Mouse (Mus musculus) embryonic facial prominence, embryonic 12.5 days (tissue): Measurements from ENCODE around the gene Scaf4. TPM values are rescaled to one million over a fixed set of nuclear protein-coding genes. Genes with fewer than 3 reads are reported as not detected.

Source experiments
- ATAC-seq: fragments of 200-750 bp; cut with Nextera tagmentation; 2 replicates; pipeline ENCODE4 v1.8.0; 2017; ENCODE audit not compliant: insufficient number of reproducible peaks, insufficient read depth, low FRiP score, low TSS enrichment
- H3K27ac ChIP-seq: fragments of 300-500 bp; sonication (generic); 2 replicates; pipeline ENCODE4 v1.5.1; 2016; ENCODE audit warnings: mild to moderate bottlenecking
- H3K27me3 ChIP-seq: fragments of 300-500 bp; sonication (generic); 2 replicates; pipeline ENCODE4 v1.6.1; 2016; ENCODE audit warnings: mild to moderate bottlenecking, moderate library complexity
- H3K36me3 ChIP-seq: fragments of 300-500 bp; sonication (generic); 2 replicates; pipeline ENCODE4 v1.6.1; 2016; ENCODE audit warnings: mild to moderate bottlenecking
- H3K4me1 ChIP-seq: fragments of 300-500 bp; sonication (generic); 2 replicates; pipeline ENCODE4 v1.6.1; 2016
- H3K4me2 ChIP-seq: fragments of 300-500 bp; sonication (generic); replicated peaks from 2 replicates; pipeline ENCODE4 v1.6.1; 2016; ENCODE audit warnings: mild to moderate bottlenecking, moderate library complexity
- H3K4me3 ChIP-seq: fragments of 300-500 bp; sonication (generic); 2 replicates; pipeline ENCODE4 v1.5.1; 2016; ENCODE audit warnings: mild to moderate bottlenecking
- H3K9ac ChIP-seq: fragments of 300-500 bp; sonication (generic); 2 replicates; pipeline ENCODE4 v1.6.1; 2016; ENCODE audit warnings: mild to moderate bottlenecking, moderate library complexity
- H3K9me3 ChIP-seq: fragments of 300-500 bp; sonication (generic); 2 replicates; pipeline ENCODE4 v1.6.1; 2016; ENCODE audit warnings: mild to moderate bottlenecking, moderate library complexity
- WGBS: fragments of 180-500 bp; shearing (Covaris S2); methylation state at CpG from one replicate; pipeline ENCODE4 v1.1.7; 2016; 5-methylcytosine and 5-hydroxymethylcytosine counted together
- polyA plus RNA-seq: library from polyadenylated mRNA; unstranded; fragments of >200 nt; fragmentation: Nextera tagmentation; extraction: Ambion mirVana; gene quantifications from 2 replicates; pipeline ENCODE4 v1.2.1, GENCODE M21; 2016

Gene Scaf4
- polyA plus RNA-seq, 1 experiment from 2014 or later, result 32.3 TPM

DNA sequence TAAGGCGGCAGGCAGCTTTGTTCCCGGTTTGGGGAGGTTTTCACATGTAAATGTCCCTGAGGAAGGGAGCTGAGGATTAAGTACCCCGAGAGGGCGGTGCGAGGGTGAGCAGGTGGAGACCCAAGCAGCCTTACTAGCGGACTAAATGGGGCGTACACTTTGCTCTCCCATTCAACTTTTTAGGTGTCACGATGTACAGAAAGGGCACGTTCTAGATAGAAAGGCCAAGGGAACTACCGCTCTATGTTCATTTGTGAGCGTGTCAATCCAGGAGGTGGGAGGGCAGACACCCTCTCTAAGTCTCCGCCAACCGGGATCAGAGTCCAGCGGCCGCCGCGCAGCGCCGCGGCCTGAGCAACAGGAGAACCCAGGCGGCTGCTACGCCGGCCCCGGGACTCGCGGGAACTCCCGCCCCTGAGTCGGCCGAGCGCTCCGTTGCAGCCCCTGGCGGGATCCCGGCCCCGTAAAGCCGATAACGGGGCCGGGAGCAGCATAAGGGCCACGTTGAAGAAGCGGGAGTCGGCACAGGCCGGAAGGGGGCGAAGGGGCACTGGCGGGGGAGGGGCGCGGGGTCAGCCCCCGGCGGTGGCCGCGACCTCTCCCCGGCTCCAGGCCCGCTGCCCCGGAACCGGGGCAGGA lies 918 bp downstream of the Scaf4 start:
- Histone ChIP-seq H3K4me1 (peaks cover 31% of the 10 kb centered on the region), H3K27me3 (no peaks in the 10 kb centered on the region), H3K27ac (peak overlapping the region; percentile 96), H3K9me3 (no peaks in the 10 kb centered on the region), H3K4me3 (peak overlapping the region; percentile 100), H3K4me2 (peak overlapping the region; percentile 79), H3K36me3 (no peaks in the 10 kb centered on the region), H3K9ac (peak overlapping the region; percentile 94)
- under 1% methylated on average over 41 of the region's 53 CpGs for WGBS
- peak; percentile 2; the same call in 1 of the 2 replicates for ATAC-seq

DNA sequence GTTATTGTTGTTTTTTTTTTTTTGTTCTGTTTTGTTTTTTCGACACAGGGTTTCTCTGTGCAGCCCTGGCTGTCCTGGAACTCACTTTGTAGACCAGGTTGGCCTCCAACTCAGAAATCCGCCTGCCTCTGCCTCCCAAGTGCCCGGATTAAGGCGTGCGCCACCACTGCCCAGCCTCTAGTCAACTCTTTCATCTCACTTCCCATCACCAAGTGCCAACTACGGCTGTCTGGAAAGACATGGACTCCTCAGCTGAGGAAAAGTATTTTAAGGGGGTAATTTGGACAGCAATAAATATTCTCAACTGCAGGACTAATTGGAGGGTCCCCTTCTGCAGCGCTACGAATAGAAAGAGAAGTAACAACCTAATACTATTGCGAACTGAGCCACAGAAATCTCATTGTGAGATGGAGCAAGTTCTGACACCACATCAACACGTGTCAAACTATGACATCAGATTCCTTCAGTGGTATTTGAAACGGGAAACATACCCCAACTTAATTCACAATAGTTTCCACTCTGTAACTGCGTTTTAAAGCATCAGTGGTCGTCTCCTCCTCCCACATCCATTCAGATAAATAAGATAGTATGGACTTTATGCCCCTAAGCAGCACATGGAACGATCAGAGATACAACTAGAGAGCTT lies 1.6 kb downstream of the Scaf4 start:
- Histone ChIP-seq H3K9ac (peak overlapping the region; percentile 94), H3K4me2 (peak overlapping the region; percentile 79), H3K4me3 (peak overlapping the region; percentile 100), H3K4me1 (peaks cover 31% of the 10 kb centered on the region), H3K27ac (no peak overlapping the region), H3K36me3 (no peaks in the 10 kb centered on the region), H3K27me3 (no peaks in the 10 kb centered on the region), H3K9me3 (no peaks in the 10 kb centered on the region)
- ATAC-seq, result no peak
- WGBS, result 34% methylated on average over 14 of the region's 14 CpGs

DNA sequence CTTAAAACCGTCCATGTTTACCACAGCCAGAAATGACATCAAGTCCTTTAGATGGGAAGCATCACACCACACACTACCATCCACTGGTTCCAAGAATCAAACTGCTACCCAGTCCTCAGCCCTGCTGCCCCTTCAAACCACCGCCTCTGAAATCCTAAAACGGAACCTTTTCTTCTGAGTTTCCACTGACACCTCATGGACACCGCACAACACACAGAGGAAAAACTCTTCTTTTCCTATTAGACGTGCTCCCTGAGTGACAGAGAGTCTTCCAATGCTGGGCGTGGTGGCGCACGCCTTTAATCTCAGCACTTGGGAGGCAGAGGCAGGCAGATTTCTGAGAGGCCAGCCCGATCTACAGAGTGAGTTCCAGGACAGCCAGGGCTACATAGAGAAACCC lies 2.9 kb downstream of the Scaf4 start:
- Histone ChIP-seq H3K4me2 (no peak overlapping the region), H3K27me3 (no peaks in the 10 kb centered on the region), H3K9me3 (no peaks in the 10 kb centered on the region), H3K9ac (no peak overlapping the region), H3K4me1 (peaks cover 31% of the 10 kb centered on the region), H3K27ac (no peak overlapping the region), H3K36me3 (no peaks in the 10 kb centered on the region), H3K4me3 (no peak overlapping the region)
- no peak for ATAC-seq
- WGBS, result 88% methylated on average over 9 of the region's 9 CpGs

DNA sequence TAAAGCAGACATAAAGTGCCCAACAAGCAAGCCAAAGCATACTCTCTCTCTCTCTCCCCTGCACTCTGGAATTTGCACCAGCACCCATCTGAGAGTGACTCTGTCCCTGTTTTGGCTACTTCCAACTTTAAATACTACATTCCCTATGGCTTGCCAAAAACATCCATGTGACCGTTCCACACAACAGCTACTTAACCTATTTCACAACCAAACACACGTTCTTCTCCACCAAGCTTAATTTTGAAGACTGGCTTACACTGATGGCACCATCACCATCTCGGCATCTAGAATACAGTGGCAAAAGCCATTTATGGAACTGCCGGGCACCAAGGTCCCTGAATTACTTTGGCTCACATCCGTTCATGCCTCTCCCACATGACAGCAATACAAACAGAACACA lies 3.3 kb downstream of the Scaf4 start:
- WGBS, result 87% methylated on average over 5 of the region's 5 CpGs

DNA sequence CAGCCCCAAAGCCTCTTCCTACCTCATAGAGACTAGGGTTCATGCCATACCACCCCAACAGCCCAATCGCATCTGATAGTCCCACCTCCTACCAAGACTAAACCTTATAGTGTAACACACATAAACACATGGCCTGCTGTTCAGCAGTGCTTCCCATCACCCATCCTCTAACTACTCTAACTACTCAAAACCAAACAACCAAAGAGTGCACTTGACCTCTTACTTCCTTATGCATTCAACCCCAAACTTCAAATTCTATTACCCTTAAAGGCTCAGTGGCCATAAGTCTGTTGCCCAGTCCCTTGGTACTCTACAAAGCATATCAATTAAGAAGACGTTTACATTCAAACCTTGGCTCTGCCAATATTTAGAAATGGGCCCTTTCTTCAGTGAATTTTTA lies 3.8 kb downstream of the Scaf4 start:
- WGBS, result 74% methylated on average over 2 of the region's 2 CpGs
- H3K27ac ChIP-seq, result no peak overlapping the region
- no peaks in the 10 kb centered on the region for H3K9me3 ChIP-seq
- H3K9ac ChIP-seq, result no peak overlapping the region
- H3K4me3 ChIP-seq, result no peak overlapping the region
- H3K36me3 ChIP-seq, result no peaks in the 10 kb centered on the region
- H3K27me3 ChIP-seq, result no peaks in the 10 kb centered on the region
- H3K4me1 ChIP-seq, result peaks cover 31% of the 10 kb centered on the region
- no peak for ATAC-seq
- no peak overlapping the region for H3K4me2 ChIP-seq

More for the DNA sequence above, 3.3 kb downstream of the Scaf4 start:
- peaks cover 31% of the 10 kb centered on the region for H3K4me1 ChIP-seq
- H3K27me3 ChIP-seq, result no peaks in the 10 kb centered on the region
- no peak for ATAC-seq
- no peak overlapping the region for H3K27ac ChIP-seq
- H3K9me3 ChIP-seq, result no peaks in the 10 kb centered on the region
- H3K9ac ChIP-seq, result no peak overlapping the region
- H3K4me2 ChIP-seq, result no peak overlapping the region
- no peaks in the 10 kb centered on the region for H3K36me3 ChIP-seq
- no peak overlapping the region for H3K4me3 ChIP-seq

DNA sequence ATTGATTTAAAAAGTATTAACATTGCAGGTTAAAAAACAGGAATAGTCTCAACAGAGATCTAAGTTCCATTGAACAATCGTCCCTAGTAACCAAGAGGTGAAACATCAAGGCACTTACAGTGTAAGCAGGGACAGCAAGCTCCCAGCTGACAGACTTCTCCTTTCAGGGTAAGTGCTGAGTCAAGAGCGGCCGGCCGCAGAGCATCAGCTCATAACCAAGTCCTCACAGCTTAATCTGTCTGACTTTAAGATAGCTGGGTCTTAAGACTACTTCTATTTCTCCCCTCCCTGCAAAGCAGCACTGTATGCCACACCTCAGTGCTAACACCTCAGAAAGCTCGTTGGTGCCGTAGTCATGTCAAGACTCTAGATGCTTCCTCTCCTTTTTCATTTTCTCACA lies 5.2 kb downstream of the Scaf4 start:
- Histone ChIP-seq H3K27me3 (no peaks in the 10 kb centered on the region), H3K27ac (no peak overlapping the region), H3K4me3 (no peak overlapping the region), H3K9me3 (no peaks in the 10 kb centered on the region), H3K4me2 (no peak overlapping the region), H3K36me3 (no peaks in the 10 kb centered on the region), H3K4me1 (peaks cover 28% of the 10 kb centered on the region), H3K9ac (no peak overlapping the region)
- 72% methylated on average over 6 of the region's 6 CpGs for WGBS
- ATAC-seq, result no peak

DNA sequence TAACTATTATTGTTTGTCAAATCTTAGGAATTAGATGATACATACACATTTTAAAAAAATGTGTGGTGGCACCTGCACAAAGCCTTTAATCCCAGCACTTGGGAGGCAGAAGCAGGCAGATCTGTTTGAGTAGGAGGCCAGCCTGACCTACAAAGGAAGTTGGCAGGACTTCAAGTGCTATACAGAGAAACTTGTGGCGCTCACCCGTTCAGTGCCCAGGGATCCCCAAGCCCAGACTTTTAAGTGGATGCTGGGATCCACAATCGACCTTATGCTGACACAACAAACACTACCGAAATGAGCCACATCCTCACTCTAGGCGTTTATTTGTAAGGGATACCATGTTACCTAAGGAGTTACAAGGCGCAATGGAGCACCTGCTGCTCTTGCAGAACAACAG lies 8.8 kb downstream of the Scaf4 start:
- no peak overlapping the region for H3K9ac ChIP-seq
- H3K4me2 ChIP-seq, result no peak overlapping the region
- no peak overlapping the region for H3K27ac ChIP-seq
- WGBS, result 93% methylated on average over 6 of the region's 6 CpGs
- no peaks in the 10 kb centered on the region for H3K27me3 ChIP-seq
- no peak for ATAC-seq
- H3K4me3 ChIP-seq, result no peak overlapping the region
- H3K9me3 ChIP-seq, result no peaks in the 10 kb centered on the region
- peaks cover 6% of the 10 kb centered on the region; the same call in 1 of the 2 replicates for H3K4me1 ChIP-seq
- H3K36me3 ChIP-seq, result no peaks in the 10 kb centered on the region

DNA sequence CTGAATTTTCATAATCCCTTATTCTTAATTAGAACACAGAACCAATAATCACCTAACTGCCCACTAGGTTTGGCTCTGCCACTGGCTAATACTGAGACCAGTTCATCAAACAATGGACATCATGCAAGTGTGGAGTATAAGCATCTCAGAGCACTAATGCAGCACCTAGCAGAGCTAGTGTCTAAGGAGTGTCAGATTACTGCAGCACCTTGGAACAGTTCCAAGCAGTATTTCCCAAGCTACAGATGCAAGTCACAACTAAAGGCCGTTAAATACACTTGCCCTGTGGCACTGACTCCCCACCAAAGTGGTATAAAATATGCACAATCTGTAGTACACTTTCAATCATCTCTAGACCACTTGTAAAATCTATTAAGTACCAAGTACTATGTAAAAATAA lies 17.7 kb downstream of the Scaf4 start:
- no peaks in the 10 kb centered on the region for H3K27me3 ChIP-seq
- no peak overlapping the region for H3K9ac ChIP-seq
- WGBS, result 30% methylated on average over 1 of the region's 1 CpGs
- H3K4me3 ChIP-seq, result no peak overlapping the region
- no peak overlapping the region for H3K4me2 ChIP-seq
- H3K9me3 ChIP-seq, result no peaks in the 10 kb centered on the region
- peaks cover 3% of the 10 kb centered on the region; the same call in 1 of the 2 replicates for H3K36me3 ChIP-seq
- no peak overlapping the region for H3K27ac ChIP-seq
- ATAC-seq, result no peak
- H3K4me1 ChIP-seq, result no peaks in the 10 kb centered on the region; the same call in 1 of the 2 replicates

DNA sequence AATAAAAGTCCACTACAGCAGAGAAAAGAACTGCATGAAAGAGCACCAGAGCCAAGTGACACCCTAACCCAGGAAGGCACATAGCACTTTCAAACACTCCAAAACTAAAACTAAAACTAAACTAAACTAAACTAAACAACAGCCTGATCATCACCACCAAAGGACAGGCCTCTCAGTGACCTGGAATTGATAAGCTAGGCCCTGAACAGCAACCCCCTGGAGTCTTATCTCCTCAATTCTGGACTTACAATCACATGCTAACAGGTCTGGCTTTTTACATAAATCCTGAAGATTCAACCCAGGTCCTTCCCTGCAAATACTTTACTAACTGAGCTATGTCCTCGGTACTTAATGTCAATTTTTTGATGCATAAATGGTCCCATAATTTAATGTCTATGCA lies 19.2 kb downstream of the Scaf4 start:
- ATAC-seq, result no peak
- H3K27ac ChIP-seq, result no peak overlapping the region
- no peaks in the 10 kb centered on the region for H3K27me3 ChIP-seq
- 86% methylated on average over 1 of the region's 1 CpGs for WGBS
- no peak overlapping the region for H3K9ac ChIP-seq
- no peak overlapping the region for H3K4me3 ChIP-seq
- no peaks in the 10 kb centered on the region for H3K9me3 ChIP-seq
- H3K4me1 ChIP-seq, result no peaks in the 10 kb centered on the region; the same call in 1 of the 2 replicates
- peaks cover 18% of the 10 kb centered on the region for H3K36me3 ChIP-seq
- H3K4me2 ChIP-seq, result no peak overlapping the region

DNA sequence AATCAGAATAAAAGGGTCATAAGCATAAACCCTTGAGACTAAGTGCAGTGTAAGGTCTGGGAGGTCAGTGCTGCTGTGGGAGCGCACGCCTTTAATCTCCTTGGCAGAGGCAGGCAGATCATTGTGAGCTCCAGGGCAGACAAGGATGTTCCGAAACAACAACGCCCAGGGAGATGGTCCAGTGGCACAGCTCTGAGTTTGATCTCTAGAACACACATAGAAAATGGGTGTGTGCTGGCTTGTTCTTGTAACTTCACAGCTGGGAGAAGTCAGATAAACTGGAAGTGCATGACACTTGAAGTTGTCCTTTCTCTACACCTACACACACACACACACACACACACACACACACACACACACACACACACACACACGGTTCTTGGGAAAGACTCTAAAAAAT lies 20.3 kb downstream of the Scaf4 start:
- 94% methylated on average over 5 of the region's 5 CpGs for WGBS
- no peak for ATAC-seq
- no peak overlapping the region for H3K27ac ChIP-seq

DNA sequence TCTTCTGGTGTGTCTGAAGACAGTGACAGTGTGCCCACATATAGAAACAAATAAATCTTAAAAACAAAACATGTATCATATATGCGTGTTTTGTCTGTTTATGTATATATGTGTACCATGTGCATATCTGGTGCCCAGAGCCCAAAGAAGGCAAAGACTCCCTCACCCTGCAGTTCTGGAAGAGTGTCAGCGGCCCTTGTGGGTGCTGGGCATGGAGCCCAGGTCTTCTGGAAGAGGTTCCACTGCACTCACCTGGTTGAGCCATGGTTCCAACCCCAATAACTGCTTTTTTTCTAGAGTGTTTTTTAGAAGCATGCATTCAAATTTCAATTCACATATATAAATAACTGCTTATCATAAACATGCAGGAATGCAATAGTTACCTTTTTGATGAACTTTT lies 22.5 kb downstream of the Scaf4 start:
- Histone ChIP-seq H3K36me3 (peaks cover 47% of the 10 kb centered on the region), H3K27me3 (no peaks in the 10 kb centered on the region), H3K4me1 (no peaks in the 10 kb centered on the region; the same call in 1 of the 2 replicates), H3K4me2 (no peak overlapping the region), H3K9me3 (no peaks in the 10 kb centered on the region), H3K9ac (no peak overlapping the region), H3K27ac (no peak overlapping the region), H3K4me3 (no peak overlapping the region)
- 92% methylated on average over 2 of the region's 2 CpGs for WGBS
- ATAC-seq, result no peak

More for the DNA sequence above, 20.3 kb downstream of the Scaf4 start:
- Histone ChIP-seq H3K36me3 (peaks cover 29% of the 10 kb centered on the region), H3K9me3 (no peaks in the 10 kb centered on the region), H3K9ac (no peak overlapping the region), H3K4me3 (no peak overlapping the region), H3K4me2 (no peak overlapping the region), H3K4me1 (no peaks in the 10 kb centered on the region; the same call in 1 of the 2 replicates), H3K27me3 (no peaks in the 10 kb centered on the region)

DNA sequence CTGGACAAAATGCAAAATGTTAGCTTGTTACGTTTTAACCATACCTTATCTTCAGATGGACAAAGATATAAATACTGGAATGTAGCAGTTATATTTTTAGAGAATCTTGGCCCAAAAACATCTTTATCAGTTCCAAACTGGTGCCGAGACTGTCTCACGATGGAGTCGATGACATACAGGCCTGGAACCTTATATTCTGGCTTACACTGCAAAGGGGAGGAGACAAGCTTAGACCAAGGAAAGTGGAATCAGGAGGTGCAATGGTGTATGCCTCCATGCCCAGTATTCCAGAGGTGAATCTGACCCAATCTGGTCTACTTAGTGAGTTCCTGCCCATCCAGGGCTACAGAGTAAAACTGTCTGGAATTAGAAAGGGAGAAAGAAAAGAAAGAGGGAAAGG lies 24.2 kb downstream of the Scaf4 start:
- H3K36me3 ChIP-seq, result peaks cover 56% of the 10 kb centered on the region
- H3K9me3 ChIP-seq, result no peaks in the 10 kb centered on the region
- H3K4me3 ChIP-seq, result no peak overlapping the region
- no peak overlapping the region for H3K4me2 ChIP-seq
- no peak overlapping the region for H3K27ac ChIP-seq
- no peaks in the 10 kb centered on the region for H3K27me3 ChIP-seq
- no peak overlapping the region for H3K9ac ChIP-seq
- no peaks in the 10 kb centered on the region for H3K4me1 ChIP-seq
- ATAC-seq, result no peak
- 90% methylated on average over 4 of the region's 4 CpGs for WGBS
